Mouse (Mus musculus): Measurements from ENCODE around the gene Arl4c. TPM values are rescaled to one million over a fixed set of nuclear protein-coding genes. Genes with fewer than 3 reads are reported as not detected.

Arl4c gene
- polyA plus RNA-seq, 1 experiment from 2014 or later: 16.3 TPM

Other genes with a start within 250 kb of the Arl4c start
- gene Glrp1, start 192.2 kb downstream of the Arl4c start, polyA plus RNA-seq (2016; fragmentation: Nextera tagmentation; extraction: Ambion mirVana): not detected in 2 replicates